Mouse (Mus musculus): Measurements from ENCODE around the gene Mamdc4. TPM values are rescaled to one million over a fixed set of nuclear protein-coding genes. Genes with fewer than 3 reads are reported as not detected.

Gene Mamdc4
- polyA plus RNA-seq, 2 experiments from 2014 or later, result 0.40 to 0.91 TPM

Other genes with a start within 250 kb of the Mamdc4 start
- gene Man1b1, start 242.5 kb downstream of the Mamdc4 start, polyA plus RNA-seq (2017; shearing (Covaris generic)), result 10 to 100 TPM; 19.7 to 23.2 TPM
- 10 to 100 TPM; 10.3 to 13.9 TPM for gene Dpp7, start 218.5 kb downstream of the Mamdc4 start, polyA plus RNA-seq (2017; shearing (Covaris generic))
- 10 to 100 TPM; 13.3 to 15.0 TPM for gene Uap1l1, start 209.2 kb downstream of the Mamdc4 start, polyA plus RNA-seq (2017; shearing (Covaris generic))
- gene Sapcd2, start 202.5 kb downstream of the Mamdc4 start, polyA plus RNA-seq (2017; shearing (Covaris generic)), result 1 to 10 TPM; 1.8 to 2.6 TPM
- gene Entpd2, start 179.0 kb downstream of the Mamdc4 start, polyA plus RNA-seq (2017; shearing (Covaris generic)), result under 1 TPM in 1 of 2 experiments, not detected in 1; 0.17 TPM
- gene Npdc1, start 175.5 kb downstream of the Mamdc4 start, polyA plus RNA-seq (2017; shearing (Covaris generic)), result 1 to 10 TPM; 1.2 to 1.7 TPM
- gene Fut7, start 151.6 kb downstream of the Mamdc4 start, polyA plus RNA-seq (2017; shearing (Covaris generic)), result 10 to 100 TPM; 13.6 to 13.8 TPM
- 10 to 100 TPM; 32.8 to 41.4 TPM for gene Abca2, start 146.1 kb downstream of the Mamdc4 start, polyA plus RNA-seq (2017; shearing (Covaris generic))
- 1 to 10 TPM; 2.0 to 2.2 TPM for gene Clic3, start 118.0 kb downstream of the Mamdc4 start, polyA plus RNA-seq (2017; shearing (Covaris generic))
- gene Paxx, start 113.8 kb downstream of the Mamdc4 start, polyA plus RNA-seq (2017; shearing (Covaris generic)), result 10 to 100 TPM; 72.8 to 74.8 TPM
- gene Ptgds, start 104.8 kb downstream of the Mamdc4 start, polyA plus RNA-seq (2017; shearing (Covaris generic)), result not detected
- gene Lcn12, start 80.9 kb downstream of the Mamdc4 start, polyA plus RNA-seq (2017; shearing (Covaris generic)), result not detected
- 10 to 100 TPM; 51.3 to 71.1 TPM for gene Fbxw5, start 74.1 kb downstream of the Mamdc4 start, polyA plus RNA-seq (2017; shearing (Covaris generic))
- 1 to 10 TPM; 3.1 to 3.2 TPM for gene C8g, start 73.1 kb downstream of the Mamdc4 start, polyA plus RNA-seq (2017; shearing (Covaris generic))
- gene Traf2, start 27.9 kb downstream of the Mamdc4 start, polyA plus RNA-seq (2017; shearing (Covaris generic)), result 10 to 100 TPM; 60.9 to 67.0 TPM
- gene Edf1, start 17.0 kb downstream of the Mamdc4 start, polyA plus RNA-seq (2017; shearing (Covaris generic)), result 100 to 1,000 TPM; 290 to 402 TPM
- gene Phpt1, start 379 bp upstream of the Mamdc4 start, polyA plus RNA-seq (2017; shearing (Covaris generic)), result 10 to 100 TPM; 55.3 to 61.6 TPM
- under 1 TPM in 1 of 2 experiments, not detected in 1; 0.07 TPM for gene Ajm1, start 6.9 kb upstream of the Mamdc4 start, polyA plus RNA-seq (2017; shearing (Covaris generic))
- 10 to 100 TPM; 16.1 to 19.8 TPM for gene Rabl6, start 33.7 kb upstream of the Mamdc4 start, polyA plus RNA-seq (2017; shearing (Covaris generic))
- gene Ccdc183, start 42.8 kb upstream of the Mamdc4 start, polyA plus RNA-seq (2017; shearing (Covaris generic)), result not detected
- 1 to 10 TPM in 1 of 2 experiments, not detected in 1; 1.8 TPM for gene Tmem141, start 47.2 kb upstream of the Mamdc4 start, polyA plus RNA-seq (2017; shearing (Covaris generic))
- gene Fcna, start 53.2 kb upstream of the Mamdc4 start, polyA plus RNA-seq (2017; shearing (Covaris generic)), result 1 to 10 TPM in 1 of 2 experiments, under 1 TPM in 1; 0.83 to 1.7 TPM
- not detected for gene Lcn8, start 78.3 kb upstream of the Mamdc4 start, polyA plus RNA-seq (2017; shearing (Covaris generic))
- gene Lcn5, start 83.1 kb upstream of the Mamdc4 start, polyA plus RNA-seq (2017; shearing (Covaris generic)), result not detected
- not detected for gene Lcn6, start 101.9 kb upstream of the Mamdc4 start, polyA plus RNA-seq (2017; shearing (Covaris generic))
- not detected for gene Lcn10, start 107.9 kb upstream of the Mamdc4 start, polyA plus RNA-seq (2017; shearing (Covaris generic))
- not detected for gene Obp2a, start 125.2 kb upstream of the Mamdc4 start, polyA plus RNA-seq (2017; shearing (Covaris generic))
- gene Bmyc, start 131.9 kb upstream of the Mamdc4 start, polyA plus RNA-seq (2017; shearing (Covaris generic)), result 10 to 100 TPM; 61.8 to 76.5 TPM
- not detected for gene Obp2b, start 162.2 kb upstream of the Mamdc4 start, polyA plus RNA-seq (2017; shearing (Covaris generic))
- not detected for gene Lcn3, start 190.7 kb upstream of the Mamdc4 start, polyA plus RNA-seq (2017; shearing (Covaris generic))
- not detected for gene Lcn11, start 202.2 kb upstream of the Mamdc4 start, polyA plus RNA-seq (2017; shearing (Covaris generic))
- not detected for gene Gm13539, start 207.4 kb upstream of the Mamdc4 start, polyA plus RNA-seq (2017; shearing (Covaris generic))
- gene Glt6d1, start 241.0 kb upstream of the Mamdc4 start, polyA plus RNA-seq (2017; shearing (Covaris generic)), result not detected
- gene Lcn9, start 248.3 kb upstream of the Mamdc4 start, polyA plus RNA-seq (2017; shearing (Covaris generic)), result not detected